Comparison of ENCODE assay signal across 11 mouse cellular contexts in genomic region chr2:38346881-38347764, GRCm38 (mm10). TPM values are rescaled to one million over a fixed set of nuclear protein-coding genes. Genes with fewer than 3 reads are reported as not detected.
DNase-seq lines count a peak whose midpoint lies in the region; ATAC-seq lines count a peak whose summit lies in the region.
"Had no signal": no experiment of that assay in that cellular context is flagged by ENCODE, and none has a peak within 500 bp of the region (broad histone marks: within the 10 kb centered on the region; RNA-seq: fewer than 3 reads in every experiment).

No protein-coding gene starts in this region.

- no peaks in the 10 kb centered on the region for H3K9me3 ChIP-seq in liver, embryonic 11.5 days (ENCODE audit: control insufficient read depth, low read length)
- no peaks in the 10 kb centered on the region for H3K9me3 ChIP-seq in forebrain, embryonic 14.5 days (replicated peaks; ENCODE audit: control insufficient read depth, low read length)
- no peaks in the 10 kb centered on the region for H3K9me3 ChIP-seq in liver, embryonic 13.5 days (replicated peaks)

- H3K4me1 ChIP-seq in liver, embryonic 11.5 days (replicated peaks; ENCODE audit: control insufficient read depth, insufficient read depth, low read length) = peaks cover 5% of the 10 kb centered on the region
- H3K4me1 ChIP-seq in forebrain, embryonic 14.5 days (ENCODE audit: control insufficient read depth, insufficient read depth, low read length) = peaks cover 24% of the 10 kb centered on the region
- H3K4me1 ChIP-seq in liver, embryonic 13.5 days (replicated peaks) = peaks cover 24% of the 10 kb centered on the region

- peak overlapping the region; percentile 56 for H3K4me2 ChIP-seq in liver, embryonic 11.5 days
- peak overlapping the region; percentile 91 for H3K4me2 ChIP-seq in forebrain, embryonic 14.5 days (ENCODE audit: low read length)
- peak overlapping the region; percentile 52; the same call in 1 of the 2 replicates for H3K4me2 ChIP-seq in liver, embryonic 13.5 days

- H3K27ac ChIP-seq in liver, embryonic 11.5 days (ENCODE audit: low read depth, low read length) = no peak overlapping the region
- peak overlapping the region; percentile 98 for H3K27ac ChIP-seq in forebrain, embryonic 14.5 days (ENCODE audit: low read depth, low read length)
- no peak overlapping the region for H3K27ac ChIP-seq in liver, embryonic 13.5 days

- H3K36me3 ChIP-seq in liver, embryonic 11.5 days (ENCODE audit: control insufficient read depth, insufficient read depth, low read length) = no peaks in the 10 kb centered on the region
- H3K36me3 ChIP-seq in forebrain, embryonic 14.5 days (ENCODE audit: control insufficient read depth, insufficient read depth, low read length) = no peaks in the 10 kb centered on the region
- H3K36me3 ChIP-seq in liver, embryonic 13.5 days = no peaks in the 10 kb centered on the region

- no peak overlapping the region for H3K9ac ChIP-seq in liver, embryonic 11.5 days (ENCODE audit: low read depth, low read length)
- H3K9ac ChIP-seq in forebrain, embryonic 14.5 days (ENCODE audit: low read length) = peak overlapping the region; percentile 99
- no peak overlapping the region for H3K9ac ChIP-seq in liver, embryonic 13.5 days

- peak overlapping the region; percentile 38; the same call in 1 of the 2 replicates for H3K4me3 ChIP-seq in liver, embryonic 11.5 days (ENCODE audit: low read depth, low read length)
- peak overlapping the region; percentile 90 for H3K4me3 ChIP-seq in forebrain, embryonic 14.5 days (ENCODE audit: low read depth, low read length)
- H3K4me3 ChIP-seq in liver, embryonic 13.5 days (replicated peaks) = no peak overlapping the region

- 3% methylated on average over 15 of the region's 15 CpGs for WGBS in liver, embryonic 11.5 days
- 5% methylated on average over 15 of the region's 15 CpGs for WGBS in forebrain, embryonic 14.5 days
- 3% methylated on average over 15 of the region's 15 CpGs for WGBS in liver, embryonic 13.5 days (ENCODE audit: insufficient replicate concordance)

- DNase-seq in liver, embryonic 11.5 days (ENCODE audit: low spot score) = no peak
- DNase-seq in liver = no peak
- no peak for DNase-seq in forebrain, embryonic 14.5 days (ENCODE audit: low spot score)
- no peak for DNase-seq in liver, embryonic 13.5 days
- no peak for DNase-seq in ovary, postnatal 36 days (ENCODE audit: low spot score)
- DNase-seq in thymus, postnatal 10 days (ENCODE audit: low spot score in 2 of 2) = no peak
- no peak for DNase-seq in thymus, postnatal 25 days
- DNase-seq: cerebellum, adult 11-12 months; gastrocnemius, postnatal 25 days; kidney, postnatal 4 days; lung, postnatal 14 days had no signal

- no peak for ATAC-seq in liver, embryonic 11.5 days (replicated peaks; ENCODE audit: low FRiP score)
- ATAC-seq in forebrain, embryonic 14.5 days = no peak
- ATAC-seq in liver, embryonic 13.5 days (ENCODE audit: low read depth) = no peak

- peaks cover 99% of the 10 kb centered on the region for H3K27me3 ChIP-seq in liver, embryonic 11.5 days (replicated peaks; ENCODE audit: control insufficient read depth, insufficient read depth, low read length)
- H3K27me3 ChIP-seq in forebrain, embryonic 14.5 days (replicated peaks; ENCODE audit: control insufficient read depth, insufficient read depth, low read length) = peaks cover 11% of the 10 kb centered on the region; the same call in 1 of the 2 replicates
- peaks cover 100% of the 10 kb centered on the region for H3K27me3 ChIP-seq in liver, embryonic 13.5 days

RNA-seq across cellular contexts. Expression of gene Lhx2, which starts 8.0 kb away (rescaled TPM):
- 10.5 and 11.0 TPM in 2 replicates for polyA plus RNA-seq in liver, embryonic 11.5 days (2014; fragmentation: Nextera tagmentation; extraction: Ambion mirVana)
- 85.1 and 102 TPM in 2 replicates for polyA plus RNA-seq in forebrain, embryonic 14.5 days (2014; fragmentation: Nextera tagmentation; extraction: Ambion mirVana)
- 2.7 and 2.9 TPM in 2 replicates for polyA plus RNA-seq in liver, embryonic 13.5 days (2015; fragmentation: Nextera tagmentation; extraction: Ambion mirVana)

RNA-seq across cellular contexts. Expression of gene Dennd1a, which starts 59.9 kb away (rescaled TPM):
- 10.6 and 11.8 TPM in 2 replicates for polyA plus RNA-seq in liver, embryonic 11.5 days (2014; fragmentation: Nextera tagmentation; extraction: Ambion mirVana)
- 12.9 and 13.9 TPM in 2 replicates for polyA plus RNA-seq in forebrain, embryonic 14.5 days (2014; fragmentation: Nextera tagmentation; extraction: Ambion mirVana)
- 7.6 and 8.8 TPM in 2 replicates for polyA plus RNA-seq in liver, embryonic 13.5 days (2015; fragmentation: Nextera tagmentation; extraction: Ambion mirVana)
